Mouse (Mus musculus): ENCODE results near the gene Gm4763.

- TF ChIP-seq CTCF (IDR thresholded peaks at IDR 0.05; ENCODE audit: borderline replicate concordance, insufficient read depth, low read length) (no peak), POLR2A (IDR thresholded peaks at IDR 0.05; ENCODE audit: low read depth, low read length) (no peak)
Measured at GRCm38 (mm10) chr7:24760211-24760610, 33.5 kb upstream of the Gm4763 start, which contains the start of gene Cd177.
